ENCODE assay signal across 8 mouse cellular contexts in genomic region chr3:14886102-14887098, GRCm38 (mm10). TPM values are rescaled to one million over a fixed set of nuclear protein-coding genes. Genes with fewer than 3 reads are reported as not detected.
DNase-seq lines count a peak whose midpoint lies in the region; ATAC-seq and TF ChIP-seq lines count a peak whose summit lies in the region.

Gene Car2 (plus strand): TSS chr3:14886273.

- H3K9me3 ChIP-seq in embryonic facial prominence, embryonic 14.5 days (ENCODE audit: control insufficient read depth, low read length): no peaks in the 10 kb centered on the region
- no peaks in the 10 kb centered on the region for H3K9me3 ChIP-seq in limb, embryonic 14.5 days (ENCODE audit: control insufficient read depth, low read length)
- no peaks in the 10 kb centered on the region for H3K9me3 ChIP-seq in midbrain, embryonic 16.5 days (replicated peaks; ENCODE audit: control insufficient read depth, low read length, poor library complexity, severe bottlenecking)

- DNase-seq in testis, postnatal 14 days (ENCODE audit: low spot score): no peak
- DNase-seq in embryonic facial prominence, embryonic 14.5 days (ENCODE audit: low spot score): peak; percentile 76
- DNase-seq in heart, adult 2 months: peak; percentile 77 to 79
- peak; percentile 86 for DNase-seq in kidney, adult 2 months
- DNase-seq in limb, embryonic 14.5 days (ENCODE audit: low spot score): peak; percentile 62
- DNase-seq in spleen, postnatal 10 days (ENCODE audit: low spot score in 2 of 2): peak; percentile 80 to 85

- no peak for TF ChIP-seq CTCF in testis, adult 2 months (IDR thresholded peaks at IDR 0.05; ENCODE audit: control insufficient read depth, insufficient read depth, insufficient replicate concordance, low read depth, low read length)
- TF ChIP-seq CTCF in heart, adult 2 months (IDR thresholded peaks at IDR 0.05): peak; percentile 71
- TF ChIP-seq CTCF in kidney, adult 2 months (conservative IDR thresholded peaks at IDR 0.05; ENCODE audit: insufficient read depth, insufficient read length, low read depth, low read length): peak; percentile 52

- TF ChIP-seq EP300 in heart, adult 2 months (IDR thresholded peaks at IDR 0.05; ENCODE audit: insufficient read depth, low read depth, low read length): no peak

- intact Hi-C loops in heart, adult 2 months (cut with DNase I): loop anchor here (10.0 kb wide), 1 partner anchor 208 kb away; no protein-coding TSS in a partner anchor

- peak within 1 kb of the TSS; percentile 85 for H3K4me3 ChIP-seq in testis, adult 2 months (ENCODE audit: control insufficient read depth, low read depth, low read length)
- peak within 1 kb of the TSS; percentile 59 for H3K4me3 ChIP-seq in embryonic facial prominence, embryonic 14.5 days (ENCODE audit: low read depth, low read length)
- peak within 1 kb of the TSS; percentile 68 for H3K4me3 ChIP-seq in heart, adult 2 months
- peak within 1 kb of the TSS; percentile 96 for H3K4me3 ChIP-seq in kidney, adult 2 months (ENCODE audit: insufficient read depth, low read depth, low read length)
- H3K4me3 ChIP-seq in limb, embryonic 14.5 days (replicated peaks; ENCODE audit: low read length): peak within 1 kb of the TSS; percentile 71
- peak within 1 kb of the TSS; percentile 94 for H3K4me3 ChIP-seq in midbrain, embryonic 16.5 days (ENCODE audit: low read depth, low read length)

- peaks cover 10% of the 10 kb centered on the region for H3K4me1 ChIP-seq in testis, adult 2 months (ENCODE audit: control insufficient read depth, insufficient read depth, low read length)
- no peaks in the 10 kb centered on the region for H3K4me1 ChIP-seq in embryonic facial prominence, embryonic 14.5 days (ENCODE audit: control insufficient read depth, insufficient read depth, low read length)
- no peaks in the 10 kb centered on the region for H3K4me1 ChIP-seq in heart, adult 2 months (ENCODE audit: control insufficient read depth, insufficient read depth, low read length)
- peaks cover 4% of the 10 kb centered on the region; the same call in 1 of the 2 replicates for H3K4me1 ChIP-seq in kidney, adult 2 months (ENCODE audit: control insufficient read depth, insufficient read depth, low read length)
- H3K4me1 ChIP-seq in limb, embryonic 14.5 days (ENCODE audit: control insufficient read depth, insufficient read depth, low read length): no peaks in the 10 kb centered on the region; the same call in 1 of the 2 replicates
- peaks cover 2% of the 10 kb centered on the region; the same call in 1 of the 2 replicates for H3K4me1 ChIP-seq in midbrain, embryonic 16.5 days (ENCODE audit: control insufficient read depth, insufficient read depth, low read length)

- ATAC-seq in embryonic facial prominence, embryonic 14.5 days (ENCODE audit: low read depth): peak; percentile 90
- ATAC-seq in limb, embryonic 14.5 days (ENCODE audit: low FRiP score, low read depth): peak; percentile 86
- ATAC-seq in midbrain, embryonic 16.5 days: peak; percentile 91

- peaks cover 2% of the 10 kb centered on the region for H3K27me3 ChIP-seq in testis, adult 2 months (ENCODE audit: control insufficient read depth, insufficient read depth, low read length)
- peaks cover 19% of the 10 kb centered on the region for H3K27me3 ChIP-seq in embryonic facial prominence, embryonic 14.5 days (replicated peaks; ENCODE audit: control insufficient read depth, insufficient read depth, low read length)
- no peaks in the 10 kb centered on the region for H3K27me3 ChIP-seq in heart, adult 2 months (ENCODE audit: control insufficient read depth, insufficient read depth, low read length)
- H3K27me3 ChIP-seq in kidney, adult 2 months (replicated peaks; ENCODE audit: control insufficient read depth, insufficient read depth, low read length): no peaks in the 10 kb centered on the region
- peaks cover 17% of the 10 kb centered on the region for H3K27me3 ChIP-seq in limb, embryonic 14.5 days (ENCODE audit: control insufficient read depth, insufficient read depth, low read length)
- peaks cover 2% of the 10 kb centered on the region; the same call in 1 of the 2 replicates for H3K27me3 ChIP-seq in midbrain, embryonic 16.5 days (ENCODE audit: control insufficient read depth, insufficient read depth, low read depth, low read length)

- no peak within 1 kb of the TSS for H3K27ac ChIP-seq in testis, adult 2 months (ENCODE audit: control insufficient read depth, insufficient read depth, low read depth, low read length)
- no peak within 1 kb of the TSS; the same call in 1 of the 2 replicates for H3K27ac ChIP-seq in embryonic facial prominence, embryonic 14.5 days (replicated peaks; ENCODE audit: low read depth, low read length)
- H3K27ac ChIP-seq in heart, adult 2 months: peak within 1 kb of the TSS; percentile 55
- peak within 1 kb of the TSS; percentile 97 for H3K27ac ChIP-seq in kidney, adult 2 months (ENCODE audit: insufficient read depth, low read depth, low read length)
- H3K27ac ChIP-seq in limb, embryonic 14.5 days (replicated peaks; ENCODE audit: low read depth, low read length): no peak within 1 kb of the TSS
- peak within 1 kb of the TSS; percentile 69 for H3K27ac ChIP-seq in midbrain, embryonic 16.5 days (ENCODE audit: low read length)

- peak within 1 kb of the TSS; percentile 59 for H3K9ac ChIP-seq in embryonic facial prominence, embryonic 14.5 days (ENCODE audit: low read depth, low read length)
- H3K9ac ChIP-seq in heart, adult 2 months (ENCODE audit: low read depth, low read length): peak within 1 kb of the TSS; percentile 69
- peak within 1 kb of the TSS; percentile 67 for H3K9ac ChIP-seq in limb, embryonic 14.5 days (ENCODE audit: low read depth, low read length, severe bottlenecking)
- peak within 1 kb of the TSS; percentile 82 for H3K9ac ChIP-seq in midbrain, embryonic 16.5 days (ENCODE audit: low read depth, low read length)

- WGBS in embryonic facial prominence, embryonic 14.5 days: under 1% methylated on average over 51 of the region's 95 CpGs
- WGBS in heart, adult 2 months: 2% methylated on average over 94 of the region's 95 CpGs
- WGBS in kidney, adult 2 months: 1% methylated on average over 91 of the region's 95 CpGs
- 2% methylated on average over 72 of the region's 95 CpGs for WGBS in limb, embryonic 14.5 days
- WGBS in midbrain, embryonic 16.5 days: under 1% methylated on average over 73 of the region's 95 CpGs

- H3K79me2 ChIP-seq in heart, adult 2 months (replicated peaks; ENCODE audit: control insufficient read depth, insufficient read depth, low read length): no peaks in the 10 kb centered on the region

- peak within 1 kb of the TSS; percentile 93 for H3K4me2 ChIP-seq in embryonic facial prominence, embryonic 14.5 days (ENCODE audit: low read depth, low read length)
- H3K4me2 ChIP-seq in limb, embryonic 14.5 days (replicated peaks; ENCODE audit: low read depth, low read length, severe bottlenecking): peak within 1 kb of the TSS; percentile 98
- peak within 1 kb of the TSS; percentile 82 for H3K4me2 ChIP-seq in midbrain, embryonic 16.5 days (ENCODE audit: low read length)

- H3K36me3 ChIP-seq in testis, adult 2 months (ENCODE audit: control insufficient read depth, insufficient read depth, low read length): no peaks in the 10 kb centered on the region
- no peaks in the 10 kb centered on the region for H3K36me3 ChIP-seq in embryonic facial prominence, embryonic 14.5 days (ENCODE audit: control insufficient read depth, insufficient read depth, low read length)
- H3K36me3 ChIP-seq in heart, adult 2 months (ENCODE audit: control insufficient read depth, insufficient read depth, low read length): no peaks in the 10 kb centered on the region
- peaks cover 2% of the 10 kb centered on the region; the same call in 1 of the 2 replicates for H3K36me3 ChIP-seq in kidney, adult 2 months (ENCODE audit: control insufficient read depth, insufficient read depth, low read length)
- H3K36me3 ChIP-seq in limb, embryonic 14.5 days (ENCODE audit: control insufficient read depth, insufficient read depth, low read length): no peaks in the 10 kb centered on the region
- H3K36me3 ChIP-seq in midbrain, embryonic 16.5 days (ENCODE audit: control insufficient read depth, insufficient read depth, low read length): no peaks in the 10 kb centered on the region

- 0 out of 2 replicates have a peak, but pooled peaks have one; percentile 7 for TF ChIP-seq POLR2A in testis, adult 2 months (IDR thresholded peaks at IDR 0.05; ENCODE audit: control insufficient read depth, low read depth, low read length)
- TF ChIP-seq POLR2A in heart, adult 2 months (IDR thresholded peaks at IDR 0.05; ENCODE audit: insufficient read depth, low read depth, low read length): no peak
- peak; percentile 78 for TF ChIP-seq POLR2A in kidney, adult 2 months (IDR thresholded peaks at IDR 0.05; ENCODE audit: low read depth, low read length)
- TF ChIP-seq POLR2A in limb, embryonic 14.5 days (IDR thresholded peaks at IDR 0.05; ENCODE audit: borderline replicate concordance, extremely low read depth, insufficient read depth, insufficient read length): no peak

RNA-seq across cellular contexts. Expression of gene Car2, which starts in this region (rescaled TPM):
- polyA plus RNA-seq in testis, adult 2 months (2012; rRNA removed): 425 and 439 TPM in 2 replicates
- 28.8 and 33.3 TPM in 2 replicates for polyA plus RNA-seq in embryonic facial prominence, embryonic 14.5 days (2014; fragmentation: Nextera tagmentation; extraction: Ambion mirVana)
- 1 to 10 TPM; 6.8 to 7.8 TPM for total RNA-seq in heart, adult 2 months (2021)
- polyA plus RNA-seq in heart, adult 2 months (2012; rRNA removed): 12.3 and 24.3 TPM in 2 replicates
- polyA plus RNA-seq in kidney, adult 2 months (2012; rRNA removed): 1,535 and 1,611 TPM in 2 replicates
- polyA plus RNA-seq in limb, embryonic 14.5 days (2012; rRNA removed): 12.8 and 13.9 TPM in 2 replicates
- 16.0 and 20.6 TPM in 2 replicates for polyA plus RNA-seq in limb, embryonic 14.5 days (2014; fragmentation: Nextera tagmentation; extraction: Ambion mirVana)
- 19.4 and 22.0 TPM in 2 replicates for polyA plus RNA-seq in midbrain, embryonic 16.5 days (2015; fragmentation: Nextera tagmentation; extraction: Ambion mirVana)

Comparison
In these comparisons a context has a peak if more than half of its experiments do, and no peak if none do; other contexts are left out.
1. RNA of gene Car2 (polyA plus RNA-seq): 1,535 to 1,611 TPM in kidney, adult 2 months and 425 to 439 TPM in testis, adult 2 months; 28.8 to 33.3 TPM in embryonic facial prominence, embryonic 14.5 days, 12.3 to 24.3 TPM in heart, adult 2 months, 19.4 to 22.0 TPM in midbrain, embryonic 16.5 days and 12.8 to 20.6 TPM in limb, embryonic 14.5 days; every median in the first group is over 10 times any median in the second.
2. H3K27ac ChIP-seq: peak in heart, adult 2 months (single experiment), kidney, adult 2 months (single experiment) and midbrain, embryonic 16.5 days (single experiment); none in testis, adult 2 months (single experiment), embryonic facial prominence, embryonic 14.5 days (single experiment) and limb, embryonic 14.5 days (single experiment).
3. POLR2A ChIP-seq: peak in testis, adult 2 months (single experiment) and kidney, adult 2 months (single experiment); none in heart, adult 2 months (single experiment) and limb, embryonic 14.5 days (single experiment).
4. Peak in every context shown above with its lines, with median percentiles within 50 percentile points of each other: H3K4me3 ChIP-seq, ATAC-seq, H3K4me2 ChIP-seq and H3K9ac ChIP-seq.